Mouse (Mus musculus): ENCODE results near the gene Grip1. TPM values are rescaled to one million over a fixed set of nuclear protein-coding genes. Genes with fewer than 3 reads are reported as not detected.

Grip1 gene
- polyA plus RNA-seq, 1 experiment from 2014 or later, result 0.92 TPM

GRCm38 (mm10) chr10:119458991-119459390 is 5.4 kb downstream of the Grip1 start:
- no peak for DNase-seq (ENCODE audit: low spot score)

- no peak for DNase-seq (ENCODE audit: low spot score)
Observed at GRCm38 (mm10) chr10:119463345-119463744, 9.7 kb downstream of the Grip1 start.

- no peak for DNase-seq (ENCODE audit: low spot score)
Observed at GRCm38 (mm10) chr10:119463793-119464192, 10.2 kb downstream of the Grip1 start.

GRCm38 (mm10) chr10:119467976-119468375 is 14.3 kb downstream of the Grip1 start:
- no peak for DNase-seq (ENCODE audit: low spot score)

GRCm38 (mm10) chr10:119470096-119470495 is 16.5 kb downstream of the Grip1 start:
- DNase-seq (ENCODE audit: low spot score), result no peak

- no peak for DNase-seq (ENCODE audit: low spot score)
Observed at GRCm38 (mm10) chr10:119475166-119475565, 21.5 kb downstream of the Grip1 start.

GRCm38 (mm10) chr10:119477661-119478060 is 24.0 kb downstream of the Grip1 start:
- no peak for DNase-seq (ENCODE audit: low spot score)

GRCm38 (mm10) chr10:119483068-119483705 is 29.6 kb downstream of the Grip1 start:
- DNase-seq (ENCODE audit: low spot score), result no peak

GRCm38 (mm10) chr10:119483766-119484165 is 30.1 kb downstream of the Grip1 start:
- DNase-seq (ENCODE audit: low spot score), result no peak

- DNase-seq (ENCODE audit: low spot score), result no peak
Observed at GRCm38 (mm10) chr10:119486936-119487335, 33.3 kb downstream of the Grip1 start.

- DNase-seq (ENCODE audit: low spot score), result no peak
Observed at GRCm38 (mm10) chr10:119490831-119491230, 37.2 kb downstream of the Grip1 start.

GRCm38 (mm10) chr10:119495317-119495716 is 41.7 kb downstream of the Grip1 start:
- DNase-seq (ENCODE audit: low spot score), result no peak

- DNase-seq (ENCODE audit: low spot score), result no peak
Observed at GRCm38 (mm10) chr10:119496221-119496620, 42.6 kb downstream of the Grip1 start.

- no peak for DNase-seq (ENCODE audit: low spot score)
Observed at GRCm38 (mm10) chr10:119521686-119522085, 68.1 kb downstream of the Grip1 start.

GRCm38 (mm10) chr10:119525730-119526129 is 72.1 kb downstream of the Grip1 start:
- no peak for DNase-seq (ENCODE audit: low spot score)

- no peak for DNase-seq (ENCODE audit: low spot score)
Observed at GRCm38 (mm10) chr10:119534852-119535251, 81.2 kb downstream of the Grip1 start.

- DNase-seq (ENCODE audit: low spot score), result no peak
Observed at GRCm38 (mm10) chr10:119541655-119542054, 88.0 kb downstream of the Grip1 start.

GRCm38 (mm10) chr10:119543771-119544170 is 90.1 kb downstream of the Grip1 start:
- DNase-seq (ENCODE audit: low spot score), result no peak

- no peak for DNase-seq (ENCODE audit: low spot score)
Observed at GRCm38 (mm10) chr10:119544743-119545142, 91.1 kb downstream of the Grip1 start.

GRCm38 (mm10) chr10:119547875-119548274 is 94.2 kb downstream of the Grip1 start:
- DNase-seq (ENCODE audit: low spot score), result no peak

GRCm38 (mm10) chr10:119548774-119549173 is 95.1 kb downstream of the Grip1 start:
- no peak for DNase-seq (ENCODE audit: low spot score)

- no peak for DNase-seq (ENCODE audit: low spot score)
Observed at GRCm38 (mm10) chr10:119550630-119551029, 97.0 kb downstream of the Grip1 start.

- no peak for DNase-seq (ENCODE audit: low spot score)
Observed at GRCm38 (mm10) chr10:119556346-119556745, 102.7 kb downstream of the Grip1 start.

GRCm38 (mm10) chr10:119558432-119558831 is 104.8 kb downstream of the Grip1 start:
- no peak for DNase-seq (ENCODE audit: low spot score)

All from thymus, postnatal 0 days (tissue).